Mouse (Mus musculus): ENCODE results near the gene Arpc4. TPM values are rescaled to one million over a fixed set of nuclear protein-coding genes. Genes with fewer than 3 reads are reported as not detected.

Arpc4 gene
- total and polyA plus RNA-seq, 2 experiments from 2014 or later = 200 to 505 TPM

DNA sequence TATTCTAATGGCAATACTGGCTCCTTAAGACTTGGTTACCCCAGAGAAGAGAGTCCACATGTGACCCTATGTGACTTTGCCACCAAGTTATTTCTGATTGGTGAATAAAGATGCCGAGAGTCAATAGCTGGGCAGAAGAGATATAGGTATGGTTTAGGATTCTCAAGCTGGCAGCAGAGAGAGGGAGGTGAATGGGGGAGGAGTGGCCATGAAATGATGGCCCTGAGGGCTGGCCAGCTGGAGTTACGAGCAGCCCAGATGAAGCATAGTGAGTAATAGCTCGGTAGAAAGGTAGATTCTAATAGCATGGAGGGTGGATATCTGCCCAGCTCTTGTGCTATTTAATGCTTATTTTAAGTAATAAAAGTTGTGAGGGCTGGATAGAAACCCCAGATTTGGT lies 25.1 kb upstream of the Arpc4 start:
- ATAC-seq (ENCODE audit: low FRiP score) (no peak), DNase-seq (ENCODE audit: low spot score) (no peak)
- Histone ChIP-seq H3K9me3 (ENCODE audit: low read length) (no peaks in the 10 kb centered on the region), H3K27ac (ENCODE audit: low read depth, low read length) (no peak overlapping the region), H3K27me3 (ENCODE audit: insufficient read depth, low read length) (no peaks in the 10 kb centered on the region), H3K36me3 (ENCODE audit: insufficient read depth, low read length) (no peaks in the 10 kb centered on the region), H3K4me1 (ENCODE audit: insufficient read depth, low read length) (no peaks in the 10 kb centered on the region), H3K4me2 (ENCODE audit: low read depth, low read length, poor library complexity, severe bottlenecking) (no peak overlapping the region), H3K4me3 (ENCODE audit: low read depth, low read length) (no peak overlapping the region), H3K9ac (replicated peaks; ENCODE audit: low read length, poor library complexity, severe bottlenecking) (no peak overlapping the region)
- no peak for TF ChIP-seq CTCF (IDR thresholded peaks at IDR 0.05)
- 80% methylated on average over 3 of the region's 3 CpGs for WGBS

DNA sequence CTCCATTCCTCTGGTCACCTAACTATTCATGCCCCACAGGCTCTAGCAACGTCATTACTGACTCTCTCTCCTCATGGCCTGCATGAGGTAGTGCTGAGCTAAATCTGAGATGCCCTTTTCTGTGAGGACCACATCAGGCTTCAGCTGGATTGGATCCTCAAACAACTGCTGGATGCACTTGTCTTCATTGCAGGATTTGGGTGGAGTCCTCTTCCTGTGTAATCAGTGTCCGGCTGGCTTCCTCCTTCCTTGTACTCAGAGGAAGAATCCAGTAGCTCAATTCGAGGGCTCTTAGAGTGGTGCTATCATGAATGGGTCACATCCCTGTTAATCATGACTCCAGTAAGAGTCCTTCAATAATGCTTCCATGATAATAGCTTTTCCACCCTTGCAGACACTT lies 24.2 kb upstream of the Arpc4 start:
- TF ChIP-seq CTCF (IDR thresholded peaks at IDR 0.05) = no peak
- DNase-seq (ENCODE audit: low spot score) (no peak), ATAC-seq (ENCODE audit: low FRiP score) (no peak)
- Histone ChIP-seq H3K27me3 (ENCODE audit: insufficient read depth, low read length) (no peaks in the 10 kb centered on the region), H3K4me3 (ENCODE audit: low read depth, low read length) (no peak overlapping the region), H3K9me3 (ENCODE audit: low read length) (no peaks in the 10 kb centered on the region), H3K4me1 (ENCODE audit: insufficient read depth, low read length) (no peaks in the 10 kb centered on the region), H3K9ac (replicated peaks; ENCODE audit: low read length, poor library complexity, severe bottlenecking) (no peak overlapping the region), H3K27ac (ENCODE audit: low read depth, low read length) (no peak overlapping the region), H3K36me3 (ENCODE audit: insufficient read depth, low read length) (no peaks in the 10 kb centered on the region), H3K4me2 (ENCODE audit: low read depth, low read length, poor library complexity, severe bottlenecking) (no peak overlapping the region)
- 73% methylated on average over 3 of the region's 3 CpGs for WGBS

DNA sequence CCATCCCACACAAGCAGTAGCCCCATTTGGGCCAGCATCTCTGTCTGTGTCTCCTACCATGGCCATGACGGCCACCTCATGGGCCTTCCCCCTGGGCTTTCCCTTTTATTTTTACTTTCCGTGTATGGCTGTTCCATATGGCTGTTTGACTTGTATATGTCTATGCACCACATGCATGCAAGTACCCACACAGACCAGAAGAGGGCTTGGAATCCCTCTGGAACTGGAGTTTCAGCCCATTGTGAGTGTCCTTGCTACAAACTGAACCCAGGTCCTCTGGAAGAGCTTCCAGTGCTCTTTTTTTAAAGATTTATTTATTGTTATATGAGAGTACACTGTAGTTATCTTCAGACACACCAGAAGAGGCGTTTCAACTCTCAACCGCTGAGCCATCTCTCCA lies 16.4 kb upstream of the Arpc4 start:
- no peak for DNase-seq (ENCODE audit: low spot score)
- ATAC-seq (ENCODE audit: low FRiP score) = no peak
- Histone ChIP-seq H3K4me1 (ENCODE audit: insufficient read depth, low read length) (no peaks in the 10 kb centered on the region), H3K27me3 (ENCODE audit: insufficient read depth, low read length) (no peaks in the 10 kb centered on the region), H3K9me3 (ENCODE audit: low read length) (no peaks in the 10 kb centered on the region), H3K4me3 (ENCODE audit: low read depth, low read length) (no peak overlapping the region), H3K36me3 (ENCODE audit: insufficient read depth, low read length) (peaks cover 2% of the 10 kb centered on the region; the same call in 1 of the 2 replicates), H3K4me2 (ENCODE audit: low read depth, low read length, poor library complexity, severe bottlenecking) (no peak overlapping the region), H3K9ac (replicated peaks; ENCODE audit: low read length, poor library complexity, severe bottlenecking) (no peak overlapping the region), H3K27ac (ENCODE audit: low read depth, low read length) (no peak overlapping the region)
- peak; percentile 19; the same call in 1 of the 2 replicates for TF ChIP-seq CTCF (IDR thresholded peaks at IDR 0.05)
- WGBS = 81% methylated on average over 4 of the region's 4 CpGs

DNA sequence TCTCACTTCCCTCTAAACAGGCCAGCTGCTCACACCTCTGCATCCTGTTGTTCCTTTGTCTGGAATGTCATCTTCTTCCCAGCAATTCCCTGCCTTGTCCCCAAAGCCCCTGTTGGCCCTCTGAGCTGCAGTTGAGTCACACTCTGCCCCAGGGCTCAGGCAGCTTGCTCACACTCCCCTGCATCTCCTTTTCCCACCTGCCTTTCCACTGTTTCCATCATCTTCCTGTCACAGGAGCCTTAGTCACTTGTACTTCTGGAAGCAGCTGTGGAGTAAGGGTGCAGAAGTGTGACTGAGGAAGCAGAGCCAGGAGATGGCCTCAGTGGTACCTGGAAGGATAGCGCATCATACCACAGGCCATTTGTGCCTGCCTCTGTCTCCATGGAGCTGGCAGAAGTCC lies 15.7 kb upstream of the Arpc4 start:
- H3K4me1 ChIP-seq (ENCODE audit: insufficient read depth, low read length) = no peaks in the 10 kb centered on the region
- WGBS = 100% methylated on average over 1 of the region's 1 CpGs
- no peaks in the 10 kb centered on the region for H3K27me3 ChIP-seq (ENCODE audit: insufficient read depth, low read length)
- H3K9me3 ChIP-seq (ENCODE audit: low read length) = no peaks in the 10 kb centered on the region
- no peak overlapping the region for H3K4me2 ChIP-seq (ENCODE audit: low read depth, low read length, poor library complexity, severe bottlenecking)
- no peak overlapping the region for H3K27ac ChIP-seq (ENCODE audit: low read depth, low read length)
- H3K9ac ChIP-seq (replicated peaks; ENCODE audit: low read length, poor library complexity, severe bottlenecking) = no peak overlapping the region
- ATAC-seq (ENCODE audit: low FRiP score) (no peak), DNase-seq (ENCODE audit: low spot score) (no peak)
- H3K36me3 ChIP-seq (ENCODE audit: insufficient read depth, low read length) = peaks cover 2% of the 10 kb centered on the region; the same call in 1 of the 2 replicates
- no peak overlapping the region for H3K4me3 ChIP-seq (ENCODE audit: low read depth, low read length)
- TF ChIP-seq CTCF (IDR thresholded peaks at IDR 0.05) = no peak

DNA sequence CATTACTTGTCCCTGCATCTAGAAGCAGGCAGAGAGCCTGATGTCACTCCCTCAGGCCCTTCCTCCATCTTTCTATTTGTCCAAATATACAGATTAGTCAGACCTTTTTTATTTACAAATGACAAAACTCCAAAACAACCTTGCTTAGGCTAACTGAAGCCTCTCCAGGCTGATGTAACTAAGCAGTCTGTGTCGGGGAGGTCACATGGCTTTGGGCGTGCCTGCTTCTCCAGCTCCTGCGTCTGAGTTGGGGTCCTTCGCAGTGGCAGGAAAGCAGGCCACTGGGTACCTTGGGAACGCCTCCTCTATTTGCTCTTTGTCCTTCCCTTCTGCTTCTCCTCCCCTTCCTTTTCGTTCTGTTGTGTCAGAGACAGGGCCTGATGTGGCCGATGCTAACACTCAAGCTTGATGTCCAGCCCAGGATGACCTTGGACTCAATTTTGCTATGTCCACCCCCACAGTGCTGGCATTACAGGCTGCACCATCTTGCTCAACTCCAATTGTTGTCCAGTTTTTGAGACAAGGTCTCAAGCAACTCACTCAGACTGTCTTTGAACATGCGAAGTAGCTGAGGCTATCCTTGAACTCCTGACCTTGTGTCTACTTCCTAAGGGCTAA lies 13.3 kb upstream of the Arpc4 start:
- ATAC-seq (ENCODE audit: low FRiP score) (no peak), DNase-seq (ENCODE audit: low spot score) (no peak)
- 73% methylated on average over 8 of the region's 8 CpGs for WGBS
- peaks cover 20% of the 10 kb centered on the region for H3K36me3 ChIP-seq (ENCODE audit: insufficient read depth, low read length)
- H3K4me2 ChIP-seq (ENCODE audit: low read depth, low read length, poor library complexity, severe bottlenecking) = no peak overlapping the region
- H3K9me3 ChIP-seq (ENCODE audit: low read length) = no peaks in the 10 kb centered on the region
- no peak overlapping the region for H3K9ac ChIP-seq (replicated peaks; ENCODE audit: low read length, poor library complexity, severe bottlenecking)
- no peak overlapping the region for H3K27ac ChIP-seq (ENCODE audit: low read depth, low read length)
- no peak for TF ChIP-seq CTCF (IDR thresholded peaks at IDR 0.05)
- H3K4me3 ChIP-seq (ENCODE audit: low read depth, low read length) = no peak overlapping the region
- no peaks in the 10 kb centered on the region for H3K4me1 ChIP-seq (ENCODE audit: insufficient read depth, low read length)
- H3K27me3 ChIP-seq (ENCODE audit: insufficient read depth, low read length) = no peaks in the 10 kb centered on the region

DNA sequence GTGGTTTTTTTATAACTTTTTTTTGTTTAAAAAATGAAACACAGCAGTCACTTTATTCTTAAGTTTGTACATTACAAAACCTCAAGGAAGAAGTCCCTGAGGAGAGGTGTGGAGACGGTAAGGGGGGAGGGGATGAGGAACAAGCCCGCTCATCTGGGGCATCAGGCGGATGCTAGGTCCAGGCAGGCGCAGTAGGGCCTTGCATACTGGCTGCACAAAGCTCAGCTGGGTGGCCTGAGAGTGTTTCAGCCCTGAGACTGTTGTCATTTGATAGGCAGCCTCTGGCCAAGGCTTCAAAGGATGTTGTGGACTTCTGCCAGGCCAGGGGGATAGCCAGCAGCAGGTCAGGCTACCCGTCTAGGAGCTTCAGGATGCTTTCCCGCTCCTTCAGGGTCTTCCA lies 11.3 kb upstream of the Arpc4 start:
- peaks cover 38% of the 10 kb centered on the region for H3K36me3 ChIP-seq (ENCODE audit: insufficient read depth, low read length)
- H3K4me1 ChIP-seq (ENCODE audit: insufficient read depth, low read length) = no peaks in the 10 kb centered on the region
- DNase-seq (ENCODE audit: low spot score) (no peak), ATAC-seq (ENCODE audit: low FRiP score) (no peak)
- no peak overlapping the region for H3K27ac ChIP-seq (ENCODE audit: low read depth, low read length)
- H3K27me3 ChIP-seq (ENCODE audit: insufficient read depth, low read length) = no peaks in the 10 kb centered on the region
- no peak overlapping the region for H3K4me2 ChIP-seq (ENCODE audit: low read depth, low read length, poor library complexity, severe bottlenecking)
- 90% methylated on average over 6 of the region's 6 CpGs for WGBS
- H3K4me3 ChIP-seq (ENCODE audit: low read depth, low read length) = no peak overlapping the region
- no peak overlapping the region for H3K9ac ChIP-seq (replicated peaks; ENCODE audit: low read length, poor library complexity, severe bottlenecking)
- H3K9me3 ChIP-seq (ENCODE audit: low read length) = no peaks in the 10 kb centered on the region
- TF ChIP-seq CTCF (IDR thresholded peaks at IDR 0.05) = no peak

All from midbrain, postnatal 0 days (tissue).